Mouse (Mus musculus) embryonic fibroblast, embryonic 13.5 days (primary cell): ENCODE data around the gene Samd1. TPM values are rescaled to one million over a fixed set of nuclear protein-coding genes. Genes with fewer than 3 reads are reported as not detected.

Source experiments
- H3K27ac ChIP-seq: 2 replicates; pipeline ENCODE4 v1.5.1; 2012; ENCODE audit warnings: low read length, control low read depth, inconsistent platforms; ENCODE audit not compliant: insufficient read depth
- H3K4me1 ChIP-seq: 2 replicates; pipeline ENCODE4 v1.6.1; 2011; ENCODE audit warnings: low read length; ENCODE audit not compliant: control insufficient read depth, insufficient read depth
- H3K4me3 ChIP-seq: 2 replicates; pipeline ENCODE4 v1.5.1; 2011; ENCODE audit warnings: mild to moderate bottlenecking, control low read depth, low read length; ENCODE audit not compliant: insufficient read depth
- CTCF ChIP-seq: IDR thresholded peaks from 2 replicates; pipeline ENCODE4 v1.5.1; 2011; ENCODE audit warnings: mild to moderate bottlenecking, control low read depth, low read length, moderate library complexity, borderline replicate concordance; ENCODE audit not compliant: insufficient read depth
- POLR2A ChIP-seq: IDR thresholded peaks from 2 replicates; pipeline ENCODE4 v1.6.1; 2011; ENCODE audit warnings: low read depth, mild to moderate bottlenecking, control low read depth, low read length, moderate library complexity
- polyA plus RNA-seq: library from polyadenylated mRNA; stranded (reverse); fragments of >200 nt; gene quantifications from 2 replicates; pipeline ENCODE4 v1.2.4, GENCODE M21; 2011; ENCODE audit warnings: low read depth; ENCODE audit not compliant: missing spikeins, insufficient read length

Samd1 gene
- polyA plus RNA-seq, 1 experiment = 47.9 TPM

DNA sequence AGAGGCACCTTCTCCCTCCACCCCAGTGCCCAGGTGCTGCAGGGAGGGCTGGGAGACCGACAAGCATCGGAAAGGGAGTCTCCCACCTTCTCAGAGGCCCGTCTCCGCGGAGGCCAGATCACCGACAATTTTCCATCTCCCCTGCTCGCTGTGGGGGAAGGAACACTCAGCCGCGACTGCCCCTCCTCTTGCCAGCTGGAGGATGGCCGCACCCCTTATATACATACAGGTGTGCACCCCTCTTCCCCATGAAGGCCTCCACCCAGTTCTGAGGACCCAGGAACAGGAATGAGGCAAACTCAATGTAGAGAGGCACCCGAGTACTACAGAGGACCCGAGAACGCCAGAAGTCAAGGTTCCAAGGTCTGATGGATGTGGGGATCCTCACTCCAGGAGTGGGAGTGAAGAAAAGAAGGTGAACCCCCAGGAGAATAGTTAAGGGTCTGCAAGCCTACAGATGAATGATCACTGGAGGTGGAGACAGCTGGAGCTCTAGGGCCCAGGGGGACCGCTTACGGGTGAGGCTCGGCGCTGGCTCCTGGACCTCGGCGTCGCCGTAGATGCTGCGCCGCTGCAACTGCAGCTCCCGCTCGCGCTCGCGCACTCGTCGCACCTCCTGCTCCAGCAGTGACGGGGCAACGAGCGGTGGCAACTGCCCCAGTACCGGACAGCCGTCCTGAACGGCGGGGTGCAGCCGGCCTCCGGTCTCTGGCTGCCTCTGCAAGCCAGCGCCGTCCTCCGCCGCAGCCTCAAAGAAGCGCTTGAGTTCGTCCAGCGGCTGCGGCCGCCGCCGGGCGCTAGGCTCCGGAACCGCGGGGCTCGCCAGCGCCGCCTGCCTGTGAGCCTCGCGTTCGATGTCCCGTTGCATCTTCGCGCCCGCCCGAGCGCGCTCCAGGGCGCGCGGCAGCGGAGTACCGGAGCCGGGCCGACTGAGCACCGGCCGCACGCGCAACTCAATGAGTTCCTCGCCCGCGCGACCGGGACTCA, 13.4 kb downstream of the Samd1 start:
- Histone ChIP-seq H3K4me3 (peak overlapping the region; percentile 41), H3K4me1 (no peaks in the 10 kb centered on the region), H3K27ac (no peak overlapping the region)
- TF ChIP-seq CTCF = peak; percentile 55
- TF ChIP-seq POLR2A = no peak

DNA sequence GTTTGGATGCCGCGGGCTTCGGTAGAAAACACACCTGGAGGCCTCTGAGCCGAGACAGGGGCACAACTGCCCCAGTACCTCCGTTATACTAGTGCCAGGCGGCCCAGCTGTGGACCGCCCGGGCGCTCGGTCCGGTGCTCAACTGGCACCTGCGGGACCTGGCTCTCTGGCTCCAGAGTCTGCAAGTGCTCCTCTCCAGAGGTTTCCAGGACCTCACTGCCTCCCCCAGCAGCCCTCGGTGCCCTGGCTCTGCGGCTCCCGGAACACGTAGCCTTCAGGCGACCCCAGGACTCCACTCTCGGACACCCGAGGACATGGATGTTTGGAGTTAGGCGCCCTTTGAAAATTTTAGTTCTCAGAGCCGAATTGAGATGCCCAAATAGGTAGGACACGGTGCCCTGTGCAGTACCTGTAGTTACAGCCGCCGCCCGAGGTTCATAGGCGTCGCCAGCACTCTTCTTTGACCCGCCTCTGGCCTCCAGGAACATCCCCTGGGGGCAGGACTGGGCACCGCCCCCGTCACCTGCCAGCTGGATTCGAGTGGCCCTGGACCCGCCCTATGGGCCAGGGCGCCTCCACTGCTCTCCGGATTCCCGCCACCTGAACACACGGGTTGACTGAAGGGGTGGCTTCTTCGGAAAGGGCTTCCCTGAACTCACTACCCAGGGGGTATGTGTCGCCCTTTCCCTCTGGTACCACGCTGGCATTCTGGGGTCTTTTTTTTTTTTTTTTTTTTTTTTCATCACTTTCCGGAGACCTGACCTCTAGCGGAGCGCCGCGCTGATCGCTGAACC, 14.4 kb downstream of the Samd1 start, which contains the start of gene 2210011C24Rik:
Gene 2210011C24Rik, minus strand, starts transcription at position 467 of the 794 bp plus-strand sequence.
- TF ChIP-seq CTCF = no peak
- TF ChIP-seq POLR2A = no peak
- H3K4me1 ChIP-seq = no peaks in the 10 kb centered on the region
- no peak within 1 kb of the TSS for H3K27ac ChIP-seq
- H3K4me3 ChIP-seq = peak within 1 kb of the TSS; percentile 41

DNA sequence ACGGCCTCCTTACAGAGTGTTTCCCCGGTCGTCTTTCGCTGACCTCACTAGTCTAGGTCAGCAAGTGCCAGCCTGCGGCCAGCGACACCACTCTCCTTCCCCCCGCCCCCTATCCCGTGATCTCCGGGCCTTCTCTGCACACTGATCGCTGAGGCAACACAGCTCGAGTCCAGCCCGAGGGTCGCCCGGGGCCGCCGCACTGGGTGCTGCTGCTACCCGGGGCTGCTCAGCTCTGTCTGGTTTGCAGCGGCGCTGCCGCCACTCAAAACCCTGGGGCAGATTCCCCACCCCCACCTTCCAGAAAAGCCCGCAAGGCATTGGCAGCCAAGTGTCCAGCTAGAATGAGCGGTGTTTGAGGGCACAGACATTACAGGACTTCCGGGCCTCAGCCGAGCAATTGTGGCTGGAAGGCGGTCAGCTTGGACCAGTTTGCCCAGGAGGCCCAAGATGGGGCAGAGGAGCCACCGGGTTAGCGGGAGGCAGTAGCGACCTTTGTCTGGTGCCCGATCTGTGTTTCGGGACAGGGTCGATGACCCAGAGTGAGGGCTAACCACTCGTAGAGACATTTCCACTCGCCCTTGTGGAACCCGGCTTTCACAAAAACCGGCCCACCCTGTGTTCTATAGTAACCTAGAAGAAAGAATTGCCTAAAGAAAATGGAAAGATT, 15.2 kb downstream of the Samd1 start:
- TF ChIP-seq POLR2A = no peak
- no peak for TF ChIP-seq CTCF
- Histone ChIP-seq H3K27ac (no peak overlapping the region), H3K4me1 (no peaks in the 10 kb centered on the region), H3K4me3 (no peak overlapping the region)

DNA sequence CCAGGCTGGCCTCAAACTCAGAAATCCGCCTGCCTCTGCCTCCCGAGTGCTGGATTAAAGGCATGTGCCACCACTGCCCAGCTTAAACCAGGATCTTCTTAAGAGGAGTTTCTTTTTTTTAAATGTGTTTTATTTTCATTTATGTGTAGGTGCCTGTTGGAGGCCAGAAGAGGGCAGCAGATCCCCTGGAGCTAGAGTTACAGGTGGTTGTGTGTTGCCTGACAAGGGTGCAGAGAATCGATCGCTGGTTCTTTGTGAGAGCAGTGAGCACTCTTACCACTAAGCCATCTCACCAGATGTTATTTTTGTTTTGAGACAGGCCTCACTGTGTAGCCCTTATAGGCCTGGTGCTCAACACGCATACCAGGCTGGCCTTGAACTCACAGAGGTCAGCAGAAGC, 18.4 kb downstream of the Samd1 start:
- TF ChIP-seq CTCF = no peak
- no peak for TF ChIP-seq POLR2A
- H3K4me1 ChIP-seq = no peaks in the 10 kb centered on the region
- H3K27ac ChIP-seq = no peak overlapping the region
- no peak overlapping the region for H3K4me3 ChIP-seq

DNA sequence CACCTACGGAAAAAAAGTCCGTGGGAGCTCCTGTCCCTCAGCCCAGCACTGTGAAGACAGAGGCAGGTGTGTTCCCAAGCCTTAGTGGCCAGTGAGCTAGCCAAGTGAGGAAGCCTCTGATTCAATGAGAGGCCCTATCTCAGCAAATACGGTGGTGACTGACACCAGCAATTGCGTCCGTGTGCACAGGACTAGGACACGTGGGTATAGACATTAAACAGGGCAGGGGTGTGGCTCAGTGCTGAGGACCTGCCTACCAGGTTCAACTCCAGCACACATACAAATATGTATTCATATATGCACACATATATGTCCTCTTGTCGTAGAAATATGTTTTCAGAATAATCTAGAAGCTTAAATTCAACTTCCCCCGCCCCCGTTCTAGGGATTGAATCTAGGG, 22.3 kb downstream of the Samd1 start:
- H3K4me3 ChIP-seq = no peak overlapping the region
- H3K4me1 ChIP-seq = peaks cover 17% of the 10 kb centered on the region
- H3K27ac ChIP-seq = no peak overlapping the region
- TF ChIP-seq CTCF = no peak
- no peak for TF ChIP-seq POLR2A

DNA sequence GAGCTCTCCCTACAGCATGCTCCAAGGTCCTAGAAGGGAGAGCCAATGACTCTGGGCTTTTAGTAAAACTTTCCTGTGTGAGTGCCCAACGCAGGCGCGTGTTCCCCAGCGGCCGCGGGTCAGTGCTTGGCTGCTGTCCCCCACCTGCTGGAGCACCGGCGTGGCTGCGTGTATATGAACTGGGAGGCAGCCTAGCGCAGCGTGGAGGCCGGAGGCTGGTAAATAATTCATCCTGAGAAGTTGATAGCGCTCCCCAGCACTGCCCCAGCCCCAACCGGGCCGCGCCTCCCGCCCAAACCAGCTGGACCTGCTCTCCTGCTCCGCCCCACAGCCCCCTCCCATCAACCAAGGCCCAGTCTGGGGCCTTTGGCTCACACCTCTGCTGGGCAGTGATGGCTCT, 23.6 kb downstream of the Samd1 start, which contains the start of gene Palm3:
Gene Palm3, plus strand, starts transcription at position 376 of the 400 bp plus-strand sequence.
- Histone ChIP-seq H3K4me3 (no peak within 1 kb of the TSS), H3K27ac (no peak within 1 kb of the TSS), H3K4me1 (peaks cover 17% of the 10 kb centered on the region)
- TF ChIP-seq POLR2A (no peak), CTCF (no peak)

DNA sequence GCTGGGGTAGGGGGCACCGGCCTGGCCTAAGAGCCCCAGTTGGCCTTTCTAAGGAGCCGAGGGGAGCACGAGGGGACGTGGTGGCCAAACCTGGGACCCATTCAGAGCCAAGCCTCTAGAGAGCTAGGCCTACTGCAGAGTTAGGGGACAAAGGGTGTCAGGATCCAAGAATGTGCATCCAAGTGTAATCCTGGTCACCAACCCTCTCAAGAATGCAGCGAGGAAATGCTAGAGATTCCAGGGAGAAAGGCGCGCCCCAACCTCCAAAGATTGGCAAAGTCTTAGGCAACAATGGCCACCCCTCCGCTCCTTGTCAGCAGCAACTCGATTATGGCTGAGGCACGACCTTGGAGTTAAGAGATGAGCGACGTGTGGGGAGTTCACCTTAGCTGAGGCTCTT, 24.1 kb downstream of the Samd1 start:
- peaks cover 17% of the 10 kb centered on the region for H3K4me1 ChIP-seq
- no peak for TF ChIP-seq CTCF
- no peak for TF ChIP-seq POLR2A
- no peak overlapping the region for H3K4me3 ChIP-seq
- no peak overlapping the region for H3K27ac ChIP-seq

DNA sequence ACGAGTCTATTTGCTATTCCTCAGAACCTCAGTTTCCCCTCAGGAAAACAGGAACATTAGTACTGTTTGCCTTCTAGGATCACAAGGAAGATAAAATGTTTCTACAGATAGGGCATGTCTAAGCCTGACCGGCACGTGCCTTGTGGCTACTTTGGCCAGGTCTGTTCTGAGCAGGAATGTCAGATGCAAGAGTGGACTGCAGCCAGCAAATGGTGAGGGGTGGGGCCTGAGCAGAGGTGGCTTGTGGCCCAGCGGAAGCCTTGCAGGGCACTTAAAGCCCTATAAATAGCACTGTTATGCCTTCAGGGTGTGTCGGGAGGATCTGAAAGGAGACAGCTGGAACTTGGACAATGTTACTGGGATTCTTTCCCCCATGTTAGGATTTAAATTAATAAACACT, 25.6 kb downstream of the Samd1 start:
- no peak for TF ChIP-seq CTCF
- TF ChIP-seq POLR2A = no peak
- Histone ChIP-seq H3K27ac (no peak overlapping the region), H3K4me3 (no peak overlapping the region), H3K4me1 (peaks cover 17% of the 10 kb centered on the region)

DNA sequence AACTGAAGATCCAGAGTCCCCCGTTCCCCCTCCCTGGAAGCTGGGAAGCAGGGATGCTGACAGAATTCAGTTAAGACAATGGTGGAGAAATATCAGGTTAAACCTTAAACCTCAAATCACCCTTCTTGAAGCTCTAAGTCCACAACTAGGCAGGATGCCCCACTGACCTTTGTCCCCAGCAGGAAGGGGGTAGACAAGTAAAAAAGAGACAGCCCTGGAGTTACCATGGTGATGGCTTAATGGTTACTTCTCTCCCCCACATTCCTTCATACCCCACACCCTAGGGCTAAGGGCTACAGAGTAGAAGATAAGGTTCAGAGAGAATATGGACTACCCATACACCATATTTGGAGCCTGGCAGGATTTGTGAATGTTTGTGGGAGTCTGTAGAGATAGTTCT, 26.2 kb downstream of the Samd1 start:
- TF ChIP-seq CTCF (no peak), POLR2A (no peak)
- H3K4me1 ChIP-seq = peaks cover 17% of the 10 kb centered on the region

More for the DNA sequence above, 26.2 kb downstream of the Samd1 start:
- Histone ChIP-seq H3K4me3 (no peak overlapping the region), H3K27ac (no peak overlapping the region)
